Mouse (Mus musculus) kidney, postnatal 0 days (tissue): Measurements from ENCODE around the gene Cnksr3. TPM values are rescaled to one million over a fixed set of nuclear protein-coding genes. Genes with fewer than 3 reads are reported as not detected.

Source experiments
- ATAC-seq: fragments of 200-750 bp; cut with Nextera tagmentation; replicated peaks from 2 replicates; pipeline ENCODE4 v1.8.0; 2017; ENCODE audit warnings: low read depth, moderate number of reproducible peaks, moderate TSS enrichment, moderate library complexity; ENCODE audit not compliant: low FRiP score
- DNase-seq: peaks from one replicate; pipeline ENCODE4 v3.0.0-alpha.2; 2016; ENCODE audit warnings: low spot score
- H3K27ac ChIP-seq: fragments of 300-500 bp; sonication (generic); 2 replicates; pipeline ENCODE4 v1.5.1; 2014; ENCODE audit warnings: mild to moderate bottlenecking
- H3K27me3 ChIP-seq: fragments of 300-500 bp; sonication (generic); 2 replicates; pipeline ENCODE4 v1.6.1; 2014; ENCODE audit warnings: low read length, mixed read lengths; ENCODE audit not compliant: insufficient read depth
- H3K36me3 ChIP-seq: fragments of 300-500 bp; sonication (generic); 2 replicates; pipeline ENCODE4 v1.6.1; 2014; ENCODE audit warnings: low read length, mixed read lengths; ENCODE audit not compliant: insufficient read depth
- H3K4me1 ChIP-seq: fragments of 300-500 bp; sonication (generic); replicated peaks from 2 replicates; pipeline ENCODE4 v1.6.1; 2014; ENCODE audit warnings: antibody characterized with exemption, low read length, mixed read lengths; ENCODE audit not compliant: insufficient read depth
- H3K4me2 ChIP-seq: fragments of 300-500 bp; sonication (generic); 2 replicates; pipeline ENCODE4 v1.6.1; 2014; ENCODE audit warnings: mild to moderate bottlenecking, low read length, moderate library complexity, mixed read lengths
- H3K4me3 ChIP-seq: fragments of 300-500 bp; sonication (generic); replicated peaks from 2 replicates; pipeline ENCODE4 v1.5.1; 2014; ENCODE audit warnings: low read depth, low read length
- H3K9ac ChIP-seq: fragments of 300-500 bp; sonication (generic); 2 replicates; pipeline ENCODE4 v1.6.1; 2014; ENCODE audit warnings: low read depth, low read length
- H3K9me3 ChIP-seq: fragments of 300-500 bp; sonication (generic); replicated peaks from 2 replicates; pipeline ENCODE4 v1.6.1; 2016; ENCODE audit warnings: low read length, inconsistent platforms, mixed read lengths
- CTCF ChIP-seq: IDR thresholded peaks from 2 replicates; pipeline ENCODE4 v1.5.1; 2016; ENCODE audit warnings: antibody characterized with exemption, low read depth, mild to moderate bottlenecking, moderate library complexity
- WGBS: fragments of 180-500 bp; shearing (Covaris S2); extraction: QIAGEN DNeasy Blood & Tissue Kit; methylation state at CpG from one replicate; pipeline ENCODE4 v1.1.7; 2014; 5-methylcytosine and 5-hydroxymethylcytosine counted together
- polyA plus RNA-seq: library from polyadenylated mRNA; unstranded; fragments of >200 nt; fragmentation: Nextera tagmentation; extraction: Ambion mirVana; gene quantifications from 2 replicates; pipeline ENCODE4 v1.2.1, GENCODE M21; 2015

Cnksr3 gene
- polyA plus RNA-seq, 1 experiment from 2014 or later = 18.3 TPM

DNA sequence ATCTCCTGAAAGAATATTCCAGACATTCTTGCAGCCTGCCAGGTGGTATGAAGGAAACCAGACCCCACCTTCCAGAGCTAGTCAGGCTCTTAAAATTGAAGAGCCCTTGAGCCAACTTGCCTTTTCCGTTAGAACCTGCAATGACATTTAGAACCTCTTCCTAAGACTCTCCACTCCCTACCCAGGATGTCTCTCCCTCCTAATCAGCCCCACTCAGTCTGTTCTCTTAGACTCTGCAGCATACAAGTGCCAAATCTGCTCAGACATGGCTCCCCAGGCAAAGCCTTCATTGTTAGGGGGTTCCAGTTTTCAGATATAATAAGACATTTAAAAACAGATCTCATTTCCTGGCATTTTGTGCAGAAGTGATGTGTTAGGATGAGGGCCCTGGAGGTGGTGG lies 108.2 kb downstream of the Cnksr3 start:
- Histone ChIP-seq H3K9me3 (no peaks in the 10 kb centered on the region), H3K4me2 (no peak overlapping the region), H3K27me3 (no peaks in the 10 kb centered on the region), H3K4me3 (no peak overlapping the region), H3K9ac (no peak overlapping the region), H3K36me3 (no peaks in the 10 kb centered on the region), H3K27ac (no peak overlapping the region), H3K4me1 (no peaks in the 10 kb centered on the region)
- DNase-seq = no peak
- no peak for TF ChIP-seq CTCF
- ATAC-seq = no peak
- 50% methylated on average over 1 of the region's 1 CpGs for WGBS

DNA sequence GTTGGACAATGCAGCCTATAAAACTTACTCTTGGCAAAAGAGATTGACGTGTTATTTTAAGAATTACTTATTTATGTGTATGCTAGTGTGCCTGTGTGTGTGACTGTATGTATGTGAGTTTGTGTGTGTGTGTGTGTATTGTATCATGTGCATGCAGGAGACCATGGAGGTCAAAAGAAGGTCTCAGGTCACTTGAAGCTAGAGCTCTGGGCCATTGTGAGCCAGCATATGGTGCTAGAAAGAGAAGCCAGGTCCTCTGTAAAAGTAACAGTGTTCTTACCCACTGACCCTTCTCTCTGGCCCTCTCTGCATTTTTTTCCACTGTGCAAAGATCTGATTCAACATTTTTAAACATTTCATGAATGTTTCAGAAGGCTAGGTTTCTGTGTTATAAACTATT lies 134.1 kb downstream of the Cnksr3 start:
- Histone ChIP-seq H3K27me3 (no peaks in the 10 kb centered on the region), H3K4me3 (no peak overlapping the region), H3K4me2 (no peak overlapping the region), H3K36me3 (no peaks in the 10 kb centered on the region), H3K27ac (no peak overlapping the region), H3K4me1 (no peaks in the 10 kb centered on the region), H3K9me3 (no peaks in the 10 kb centered on the region), H3K9ac (no peak overlapping the region)
- ATAC-seq = no peak
- no peak for TF ChIP-seq CTCF
- WGBS = 89% methylated on average over 1 of the region's 1 CpGs
- DNase-seq = no peak

DNA sequence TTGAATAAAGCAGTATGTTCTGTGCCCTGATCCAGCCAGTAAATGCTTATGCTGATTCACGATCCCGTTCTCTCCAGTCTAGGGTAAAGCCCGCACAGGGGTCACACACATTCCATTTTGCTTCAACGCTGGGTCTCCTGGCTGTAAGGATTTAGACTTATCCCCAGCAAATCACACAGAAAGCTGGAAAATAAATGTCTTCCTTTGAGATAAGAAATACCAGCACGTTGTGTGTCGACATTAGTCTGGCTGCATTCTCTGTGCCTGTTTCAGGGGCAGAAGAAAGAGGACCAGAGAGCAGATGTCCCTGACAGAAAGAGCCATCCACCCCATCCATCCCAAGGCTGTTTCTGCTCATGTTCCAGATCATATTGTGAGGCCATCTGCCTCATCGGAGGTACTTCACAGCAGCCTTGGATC lies 134.6 kb downstream of the Cnksr3 start:
- Histone ChIP-seq H3K4me2 (no peak overlapping the region), H3K4me3 (no peak overlapping the region), H3K4me1 (no peaks in the 10 kb centered on the region), H3K36me3 (no peaks in the 10 kb centered on the region), H3K9me3 (no peaks in the 10 kb centered on the region), H3K27me3 (no peaks in the 10 kb centered on the region), H3K9ac (0 out of 2 replicates have a peak overlapping the region, but pooled peaks have one; percentile 27), H3K27ac (no peak overlapping the region)
- DNase-seq (no peak), ATAC-seq (no peak)
- 49% methylated on average over 7 of the region's 7 CpGs for WGBS
- no peak for TF ChIP-seq CTCF

DNA sequence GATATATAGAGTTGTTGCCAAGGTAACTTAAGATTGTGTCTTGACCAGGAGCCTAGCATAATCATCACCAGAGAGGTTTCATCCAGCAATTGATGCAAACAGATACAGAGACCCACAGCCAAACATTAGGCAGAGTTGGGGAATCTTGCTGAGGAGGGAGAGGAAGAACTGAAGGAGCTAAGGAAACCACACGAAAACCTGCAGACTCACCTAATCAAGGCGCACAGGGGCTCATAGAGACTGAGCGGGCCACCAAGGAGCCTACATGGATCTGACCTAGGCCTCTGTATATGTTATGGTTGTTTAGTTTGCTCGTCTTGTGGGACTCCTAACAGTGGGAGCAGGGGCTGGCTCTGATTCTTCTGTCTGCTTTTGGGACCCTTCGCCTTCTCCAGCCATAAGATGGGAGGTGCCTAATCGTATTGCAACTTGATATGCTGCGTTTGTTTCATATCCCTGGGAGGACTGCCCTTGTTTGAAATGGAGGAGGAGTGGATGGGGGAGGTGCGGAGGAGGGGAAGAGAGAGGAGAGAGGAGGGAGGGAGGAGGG lies 135.3 kb downstream of the Cnksr3 start:
- H3K36me3 ChIP-seq = no peaks in the 10 kb centered on the region
- peak overlapping the region; percentile 35 for H3K4me2 ChIP-seq
- TF ChIP-seq CTCF = no peak
- WGBS = 24% methylated on average over 7 of the region's 8 CpGs
- 0 out of 2 replicates have a peak overlapping the region, but pooled peaks have one; percentile 0 for H3K4me3 ChIP-seq
- peak overlapping the region; percentile 8 for H3K9ac ChIP-seq
- peak overlapping the region; percentile 72 for H3K27ac ChIP-seq
- DNase-seq (peak; percentile 76), ATAC-seq (peak; percentile 57; the same call in 1 of the 2 replicates)
- no peaks in the 10 kb centered on the region for H3K4me1 ChIP-seq
- H3K27me3 ChIP-seq = no peaks in the 10 kb centered on the region
- no peaks in the 10 kb centered on the region for H3K9me3 ChIP-seq

DNA sequence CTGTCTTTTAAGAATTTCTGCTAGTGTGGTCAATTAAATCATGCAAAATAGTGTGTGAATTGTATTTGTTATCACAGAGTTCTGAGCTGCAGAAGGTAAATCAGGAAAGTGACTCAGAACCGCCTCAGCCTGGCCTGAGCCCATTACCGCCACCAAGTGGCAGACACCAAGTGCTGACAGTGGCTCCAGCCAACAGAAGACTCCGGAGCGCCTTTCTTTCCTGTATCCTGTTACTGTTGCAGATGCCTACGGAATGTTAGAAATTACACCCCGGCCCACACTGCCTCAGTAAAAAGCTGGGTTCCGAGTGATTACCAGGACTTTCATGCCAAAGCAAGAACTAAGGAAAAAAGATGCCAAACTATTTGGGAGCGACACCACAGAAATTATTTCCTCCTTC lies 135.8 kb downstream of the Cnksr3 start:
- peak overlapping the region; percentile 72 for H3K27ac ChIP-seq
- H3K4me3 ChIP-seq = no peak overlapping the region
- no peaks in the 10 kb centered on the region for H3K36me3 ChIP-seq
- H3K9ac ChIP-seq = no peak overlapping the region; the same call in 1 of the 2 replicates
- no peaks in the 10 kb centered on the region for H3K4me1 ChIP-seq
- no peaks in the 10 kb centered on the region for H3K27me3 ChIP-seq
- H3K9me3 ChIP-seq = no peaks in the 10 kb centered on the region
- peak overlapping the region; percentile 35 for H3K4me2 ChIP-seq
- WGBS = 7% methylated on average over 8 of the region's 8 CpGs
- peak; percentile 96 for TF ChIP-seq CTCF
- DNase-seq (peak; percentile 95), ATAC-seq (peak; percentile 78)

DNA sequence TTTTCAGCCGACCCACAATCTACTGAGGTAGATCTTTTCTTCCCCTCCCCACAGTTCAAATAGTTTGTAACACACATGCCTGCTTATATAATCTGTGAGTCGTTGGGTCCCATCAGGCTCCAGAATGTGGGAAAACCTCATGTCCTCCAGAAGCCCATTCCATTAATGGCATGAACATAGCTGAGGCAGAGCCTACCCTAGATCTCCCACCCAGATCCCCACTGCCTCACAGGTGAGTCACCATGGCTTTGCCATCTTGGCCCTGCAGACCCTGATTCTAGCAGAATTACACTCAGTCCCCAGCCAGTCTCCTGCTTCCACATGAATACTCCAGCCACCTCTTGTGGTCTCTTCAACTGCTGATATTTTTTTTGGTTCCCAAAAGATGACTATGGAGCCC lies 136.4 kb downstream of the Cnksr3 start:
- WGBS = 78% methylated on average over 2 of the region's 2 CpGs
- Histone ChIP-seq H3K27me3 (no peaks in the 10 kb centered on the region), H3K4me2 (no peak overlapping the region), H3K9ac (no peak overlapping the region), H3K36me3 (no peaks in the 10 kb centered on the region), H3K4me1 (no peaks in the 10 kb centered on the region), H3K4me3 (no peak overlapping the region), H3K27ac (no peak overlapping the region), H3K9me3 (no peaks in the 10 kb centered on the region)
- ATAC-seq (no peak), DNase-seq (no peak)
- no peak for TF ChIP-seq CTCF

DNA sequence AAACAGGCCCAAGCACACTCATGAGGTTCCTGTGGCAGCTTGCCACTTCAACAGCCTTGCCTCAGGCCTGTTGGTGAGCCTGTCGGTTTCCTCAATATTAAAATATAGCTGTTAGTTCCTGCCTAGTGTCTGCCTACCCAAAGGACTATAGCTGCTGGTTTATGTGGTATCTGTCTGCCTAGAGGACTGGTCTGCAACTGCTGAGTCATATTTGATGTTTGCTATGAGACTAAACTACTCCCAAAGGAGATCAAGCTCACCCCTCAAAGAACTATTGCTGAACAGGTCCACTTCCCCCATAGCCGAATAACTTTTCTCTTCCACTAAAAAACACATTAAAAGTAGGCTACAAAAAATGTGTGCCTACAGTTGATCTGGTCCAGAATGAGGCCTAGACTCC lies 137.8 kb downstream of the Cnksr3 start:
- H3K9me3 ChIP-seq = no peaks in the 10 kb centered on the region
- no peak overlapping the region for H3K4me3 ChIP-seq
- no peak overlapping the region for H3K4me2 ChIP-seq
- no peak for ATAC-seq
- 83% methylated on average over 2 of the region's 2 CpGs for WGBS
- no peaks in the 10 kb centered on the region for H3K36me3 ChIP-seq
- H3K4me1 ChIP-seq = no peaks in the 10 kb centered on the region
- DNase-seq = no peak
- no peak for TF ChIP-seq CTCF
- no peak overlapping the region for H3K9ac ChIP-seq
- no peak overlapping the region for H3K27ac ChIP-seq
- no peaks in the 10 kb centered on the region for H3K27me3 ChIP-seq
